Mouse (Mus musculus) heart, adult 9 months (tissue): ENCODE data around the gene Rfc5.

Experiments used
- DNase-seq, 2 experiments: peaks; one replicate each; pipeline ENCODE4 v3.0.0; 2022; ENCODE audit warnings: low spot score in 2 of 2

Rfc5 gene

DNA sequence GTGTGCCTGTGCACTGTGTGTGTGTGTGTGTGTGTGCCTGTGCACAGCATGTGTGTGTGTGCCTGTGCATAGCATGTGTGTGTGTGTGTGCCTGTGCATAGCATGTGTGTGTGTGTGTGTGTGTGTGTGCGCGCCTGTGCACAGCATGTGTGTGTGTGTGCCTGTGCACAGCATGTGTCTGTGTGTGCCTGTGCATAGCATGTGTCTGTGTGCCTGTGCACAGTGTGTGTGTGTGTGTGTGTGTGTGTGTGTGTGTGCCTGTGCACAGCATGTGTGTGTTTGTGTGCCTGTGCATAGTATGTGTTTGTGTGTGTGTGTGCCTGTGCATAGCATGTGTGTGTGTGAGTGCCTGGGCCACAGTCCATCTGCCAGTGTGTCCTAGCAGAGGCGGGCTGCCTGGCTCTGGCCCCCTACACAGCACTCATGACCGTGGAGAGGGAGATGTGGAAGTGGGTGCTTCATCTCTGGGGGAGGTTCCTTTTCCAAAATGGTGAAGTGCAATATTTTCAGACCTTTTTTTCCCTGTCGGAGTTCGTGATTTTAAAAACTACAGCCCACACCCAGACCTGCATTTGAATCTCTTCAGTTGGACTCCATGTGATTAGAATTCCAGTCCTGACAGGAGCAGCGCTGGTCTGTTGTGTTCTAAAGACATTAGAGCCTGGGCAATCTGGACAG lies 14.3 kb downstream of the Rfc5 start:
- DNase-seq, result no peak

DNA sequence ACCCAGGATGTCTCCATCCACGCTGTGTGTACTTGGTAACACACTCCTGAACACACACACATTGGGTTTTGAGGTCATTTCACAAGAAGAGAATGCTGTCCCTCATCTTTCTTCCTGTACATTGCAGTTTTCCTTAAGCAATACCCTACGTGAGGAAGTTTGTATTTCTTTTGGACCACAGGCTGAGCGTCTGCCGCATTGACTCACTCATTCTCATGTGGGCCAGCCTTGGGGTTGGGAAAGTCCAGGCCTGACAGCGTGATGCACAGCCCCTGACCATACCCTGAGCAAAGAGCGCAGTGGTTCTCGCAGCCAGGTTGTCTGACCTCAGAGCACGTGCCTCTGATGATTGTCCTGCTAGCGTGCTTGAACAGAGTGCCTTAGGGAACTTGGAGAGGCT lies 15.4 kb downstream of the Rfc5 start:
- no peak for DNase-seq

DNA sequence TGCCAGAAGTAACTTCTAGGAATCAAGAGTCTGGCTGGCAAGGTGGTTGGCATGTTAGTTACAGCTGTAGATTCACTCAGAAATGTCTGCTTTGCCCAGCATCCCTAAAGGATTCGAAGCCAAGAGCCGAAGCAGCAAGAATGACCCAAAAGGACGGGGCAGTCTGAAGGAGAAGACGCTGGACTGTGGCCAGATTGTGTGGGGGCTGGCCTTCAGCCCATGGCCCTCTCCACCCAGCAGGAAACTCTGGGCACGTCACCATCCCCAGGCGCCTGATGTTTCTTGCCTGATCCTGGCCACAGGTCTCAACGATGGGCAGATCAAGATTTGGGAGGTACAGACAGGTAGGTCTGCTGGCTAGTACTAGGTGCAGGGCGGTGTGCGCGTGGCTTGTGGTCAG lies 18.3 kb downstream of the Rfc5 start:
- DNase-seq, result no peak

DNA sequence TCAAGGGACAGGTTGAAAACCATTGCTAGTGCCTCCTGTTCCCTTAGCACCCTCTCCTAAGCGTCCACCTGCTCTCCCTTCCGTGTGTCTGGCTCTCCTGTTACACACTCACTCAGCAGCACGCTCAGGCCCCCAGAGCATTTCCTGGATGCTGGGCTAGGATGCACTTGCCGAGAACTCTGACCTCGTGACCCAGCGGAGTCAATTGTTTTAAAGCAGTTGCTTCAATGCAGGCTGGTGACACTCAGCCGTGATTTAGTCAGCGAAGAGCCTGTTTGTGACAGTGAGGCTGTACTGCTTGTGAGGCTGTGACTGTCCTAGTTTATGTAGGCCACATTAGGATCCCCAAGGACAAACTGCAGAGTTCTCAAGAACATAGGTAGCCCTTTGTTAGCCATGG lies 21.6 kb downstream of the Rfc5 start:
- DNase-seq, result no peak

DNA sequence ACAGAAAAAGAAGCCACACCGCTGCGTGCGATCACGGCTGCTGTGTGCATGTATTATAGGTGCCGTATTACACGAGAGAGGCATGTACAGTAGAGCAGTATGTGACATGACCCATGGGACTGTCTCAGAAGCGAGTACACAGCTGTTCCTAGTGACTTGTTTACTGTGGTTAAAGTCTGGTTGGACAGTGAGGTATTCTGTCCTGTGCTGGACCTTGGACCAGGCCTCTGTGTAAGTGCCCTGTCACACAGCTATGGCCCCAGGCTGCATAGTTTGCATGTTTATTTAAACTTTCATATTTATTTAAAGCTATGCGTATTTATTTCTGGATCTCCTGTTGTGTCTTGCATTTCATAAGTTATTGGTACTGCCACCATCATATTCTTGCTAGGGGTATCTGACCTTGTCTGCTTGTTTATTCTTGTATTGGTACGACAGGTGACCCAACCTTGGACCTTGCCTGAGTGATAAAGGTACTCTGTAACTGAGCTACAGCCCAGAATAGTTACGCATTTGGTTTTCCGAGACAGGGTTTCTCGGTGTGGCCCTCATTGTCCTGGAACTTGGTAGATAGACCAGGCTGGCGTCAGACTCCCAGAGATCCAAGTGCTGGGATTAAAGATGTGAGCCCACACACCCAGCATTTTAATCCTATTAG lies 22.8 kb downstream of the Rfc5 start:
- DNase-seq, result no peak

DNA sequence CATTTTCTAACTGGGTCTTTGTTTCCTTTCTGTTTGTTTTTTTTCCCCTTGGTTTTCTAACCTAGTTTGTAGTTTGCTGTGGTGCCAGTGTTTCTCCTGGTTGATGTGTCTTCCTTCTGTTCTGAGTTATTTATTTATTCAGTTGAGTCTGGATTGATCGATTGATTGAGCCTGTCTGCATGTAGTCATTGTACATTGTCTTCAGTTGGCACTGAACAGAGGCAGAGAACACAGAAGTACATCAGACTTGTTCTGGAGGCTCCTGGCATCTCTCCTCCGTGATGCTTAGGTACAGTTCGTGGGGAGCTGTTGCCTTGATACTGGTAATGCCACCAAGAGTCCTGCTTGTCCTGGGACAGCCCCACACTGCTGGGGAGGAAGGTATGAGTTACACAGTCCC lies 24.0 kb downstream of the Rfc5 start:
- no peak for DNase-seq

DNA sequence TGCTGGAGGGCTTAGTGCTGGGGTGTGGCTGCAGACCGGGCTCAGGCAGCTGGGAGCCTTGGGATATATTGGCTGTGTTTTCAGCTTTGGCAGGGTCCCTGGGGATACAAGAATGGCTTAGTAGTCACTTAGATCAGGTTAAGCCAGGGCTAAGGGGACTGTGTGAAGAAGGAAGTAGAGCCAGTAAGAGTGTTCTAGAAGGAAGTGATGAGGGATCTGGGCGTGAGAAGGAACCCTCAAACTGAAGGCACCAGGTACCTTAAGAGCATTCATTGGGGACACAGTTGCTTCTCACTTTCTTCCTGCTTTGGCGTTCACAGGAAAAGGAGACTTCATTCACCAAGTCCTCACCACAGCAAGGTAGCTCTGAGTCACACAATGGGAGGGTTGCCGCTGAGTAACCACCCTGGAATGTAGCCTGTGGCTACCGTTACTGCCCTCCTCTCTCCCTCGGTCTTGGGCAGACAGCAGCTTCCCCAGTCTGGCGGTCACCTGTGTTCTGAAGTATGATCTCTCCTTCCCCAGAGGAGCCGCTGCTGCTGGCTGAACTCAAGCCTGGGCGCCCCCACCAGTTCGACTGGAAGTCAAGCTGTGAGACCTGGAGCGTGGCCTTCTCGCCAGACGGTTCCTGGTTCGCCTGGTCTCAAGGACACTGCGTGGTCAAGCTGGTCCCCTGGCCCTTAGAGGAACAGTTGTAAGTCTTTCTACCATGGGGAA lies 25.6 kb downstream of the Rfc5 start:
- DNase-seq, result peak; percentile 11 to 29

DNA sequence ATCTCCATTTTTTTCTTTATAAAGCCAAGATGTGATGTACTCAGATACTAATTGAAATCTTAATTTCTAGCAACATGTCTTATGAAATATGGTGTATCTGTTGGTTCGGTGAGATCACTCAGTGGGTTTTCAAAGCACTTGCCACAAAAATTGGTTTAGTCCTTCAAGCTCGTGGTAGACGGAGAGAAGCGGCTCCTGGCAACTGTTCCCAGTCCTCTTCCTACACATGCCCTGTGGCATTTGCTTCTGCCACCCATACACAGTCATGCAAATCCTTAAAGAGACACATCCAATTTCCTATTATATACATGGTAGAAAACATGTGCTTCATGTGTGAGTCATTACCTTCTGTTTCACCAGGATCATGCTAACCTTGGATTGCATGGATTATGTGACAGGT lies 27.3 kb downstream of the Rfc5 start:
- DNase-seq, result no peak

DNA sequence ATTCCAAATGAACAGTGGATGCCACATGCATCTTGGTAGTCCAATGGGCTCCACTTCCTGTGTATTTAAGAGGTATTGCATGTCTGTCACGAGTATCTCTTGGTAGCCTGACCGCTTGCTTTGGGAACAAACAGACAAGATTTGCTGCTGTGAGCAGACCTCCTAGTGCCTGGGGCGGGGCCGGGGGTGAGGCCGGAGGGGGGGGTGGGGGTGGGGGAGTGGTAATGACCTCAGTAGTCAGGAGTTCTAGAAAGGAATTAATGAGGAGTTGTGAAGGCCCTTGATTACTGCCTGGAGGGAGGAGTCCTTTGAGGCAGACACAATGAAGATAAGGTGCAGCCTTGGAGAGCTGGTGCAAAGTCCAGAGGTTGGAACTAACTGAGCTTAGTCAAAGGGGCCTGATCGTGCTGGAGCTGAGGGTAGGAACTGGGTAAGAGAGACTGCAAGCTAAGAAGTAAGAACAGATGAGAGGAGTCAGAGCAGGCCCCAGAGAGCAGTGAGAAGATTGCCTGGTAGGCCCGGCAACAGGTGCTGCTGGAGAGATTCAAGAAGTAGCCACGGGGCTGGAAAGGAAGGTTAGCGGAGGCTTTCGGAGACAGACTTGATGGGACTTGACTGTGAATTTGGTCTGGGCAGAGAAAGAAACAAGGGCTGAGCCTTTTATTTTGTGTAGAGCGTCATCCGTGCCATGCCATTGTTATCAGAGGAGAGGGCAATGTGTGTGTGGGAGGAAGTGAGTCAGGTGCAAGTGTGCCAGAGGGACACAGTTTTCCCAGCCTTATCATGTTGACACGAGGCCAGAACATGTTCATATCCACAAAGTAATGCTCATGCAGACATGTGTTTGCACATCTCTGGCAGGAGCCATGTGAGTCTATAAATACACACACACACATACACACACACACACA lies 28.0 kb downstream of the Rfc5 start:
- peak in 1 of 2 experiments; percentile 5 for DNase-seq

DNA sequence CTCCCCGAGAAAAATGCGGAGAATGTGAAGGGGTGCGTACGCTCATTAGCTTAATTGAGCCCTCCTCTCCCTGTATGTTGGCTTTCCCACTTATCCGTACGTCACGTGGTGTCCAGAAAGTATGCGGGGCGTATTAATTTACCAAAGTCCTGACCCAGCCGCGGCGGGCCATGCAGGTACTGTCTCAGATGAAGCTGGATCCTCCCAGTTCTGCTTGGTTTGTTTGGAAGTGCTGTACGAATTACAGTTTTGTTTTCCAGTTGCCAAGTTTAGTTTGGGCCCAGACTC lies 28.7 kb downstream of the Rfc5 start:
- DNase-seq, result no peak

DNA sequence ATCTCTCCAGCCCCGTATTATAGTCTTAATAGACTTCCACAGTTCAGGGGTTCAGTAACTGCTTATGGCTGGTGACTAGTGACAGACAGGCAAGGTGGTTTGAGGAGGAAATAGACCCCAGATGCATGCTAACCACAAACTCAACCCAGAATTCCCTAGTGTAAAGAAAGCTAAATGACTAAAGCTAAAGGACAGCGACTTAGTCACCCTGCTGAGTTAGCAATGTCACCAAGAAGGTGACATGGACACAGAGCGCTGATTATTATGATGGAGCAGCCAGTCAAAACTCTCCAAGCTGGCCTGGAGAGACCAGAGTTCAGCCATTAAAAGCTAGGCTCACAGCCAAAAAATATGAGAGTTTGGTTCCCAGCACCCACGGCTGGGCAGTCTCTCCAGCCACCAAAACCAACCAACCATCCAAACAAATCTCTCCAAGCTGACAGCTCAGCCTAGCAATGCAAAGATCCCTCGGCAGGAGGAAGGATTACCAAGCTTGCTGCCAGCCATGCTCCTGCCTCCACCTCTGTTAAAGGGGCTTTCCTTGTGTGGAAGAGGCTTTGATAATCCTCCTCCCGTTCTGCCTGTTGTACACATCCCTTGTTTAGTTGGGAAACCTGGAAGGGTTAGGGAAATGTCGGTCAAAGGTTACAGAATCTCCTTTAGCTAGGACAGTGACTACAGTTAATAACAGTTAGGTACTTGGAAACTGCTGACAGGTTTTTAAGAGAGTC lies 29.2 kb downstream of the Rfc5 start:
- peak in 1 of 2 experiments; percentile 14 for DNase-seq

DNA sequence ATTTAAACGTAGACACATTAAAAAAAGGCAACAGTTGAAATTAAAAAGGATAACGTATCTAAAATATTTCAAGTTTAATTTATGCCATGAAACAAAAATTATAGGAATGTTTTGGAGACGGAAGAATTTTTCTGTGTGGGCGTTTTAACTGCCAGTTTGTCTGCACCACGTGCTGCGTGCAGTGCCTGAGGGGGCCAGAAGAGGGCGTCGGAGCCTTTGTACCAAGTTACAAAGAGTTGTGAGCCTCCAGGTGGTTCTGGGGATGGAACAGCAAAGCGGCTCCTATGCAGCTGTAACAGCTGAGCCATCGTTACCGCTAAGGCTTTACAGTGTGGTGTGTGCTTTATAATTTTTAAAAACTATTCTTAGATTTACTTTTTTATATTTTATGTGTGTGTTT lies 30.1 kb downstream of the Rfc5 start:
- DNase-seq, result peak in 1 of 2 experiments; percentile 13

DNA sequence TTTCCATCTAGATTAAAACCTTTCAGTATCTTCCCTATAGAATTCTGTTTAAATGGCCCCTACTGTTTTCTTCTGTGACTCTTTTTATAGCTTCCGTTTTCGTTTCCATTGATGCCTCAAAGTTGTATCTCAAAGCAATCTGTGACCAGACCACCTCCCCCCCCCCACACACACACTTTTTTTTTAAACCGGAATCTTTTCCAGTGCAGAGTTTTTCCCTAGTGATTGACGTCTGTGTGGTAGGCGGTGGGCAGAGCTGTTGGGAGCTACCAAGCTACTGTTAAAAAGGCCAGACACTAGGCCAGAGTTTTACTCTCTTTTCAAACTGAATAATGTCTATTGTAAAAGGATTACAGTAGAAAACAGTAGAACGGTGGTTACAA lies 30.6 kb downstream of the Rfc5 start:
- no peak for DNase-seq

DNA sequence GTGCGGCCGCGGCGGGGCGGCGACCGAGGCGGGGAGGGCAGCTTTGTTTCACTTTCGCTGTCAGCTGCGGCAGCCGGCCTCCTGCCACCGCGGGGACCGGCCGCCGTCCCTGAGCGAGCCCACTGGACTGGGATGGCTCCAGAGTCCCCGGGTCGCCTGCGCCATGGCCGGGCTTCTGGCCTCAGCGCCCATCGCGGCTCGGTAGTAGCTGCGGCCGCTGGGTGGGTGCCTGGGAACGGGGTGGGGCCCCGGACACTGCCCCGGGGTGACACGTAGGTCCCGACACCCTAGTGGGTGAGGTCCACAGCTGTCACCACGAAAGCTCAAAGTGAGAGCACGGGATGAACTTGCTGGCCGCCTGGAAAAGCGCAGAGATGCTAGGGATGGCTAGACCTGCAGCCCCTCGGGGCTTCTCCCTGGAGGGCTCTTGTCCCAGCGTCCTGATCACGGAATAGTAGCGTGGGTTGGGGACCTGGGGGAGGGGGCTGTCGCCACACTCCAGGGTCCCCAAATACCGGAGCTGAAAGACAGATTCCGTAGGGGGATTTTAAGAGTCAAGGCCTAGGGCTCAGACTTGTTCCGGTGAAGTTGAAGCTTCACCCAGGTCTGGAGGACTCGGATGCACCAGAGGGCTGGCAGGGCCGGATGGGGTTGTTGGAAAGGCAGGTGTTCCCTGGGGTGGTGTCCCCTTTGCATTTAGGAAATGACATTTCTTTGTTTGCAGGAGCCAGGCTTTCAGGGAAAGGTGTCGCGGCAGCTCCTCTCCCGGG lies 31.2 kb downstream of the Rfc5 start:
- DNase-seq, result peak; percentile 60 to 78

DNA sequence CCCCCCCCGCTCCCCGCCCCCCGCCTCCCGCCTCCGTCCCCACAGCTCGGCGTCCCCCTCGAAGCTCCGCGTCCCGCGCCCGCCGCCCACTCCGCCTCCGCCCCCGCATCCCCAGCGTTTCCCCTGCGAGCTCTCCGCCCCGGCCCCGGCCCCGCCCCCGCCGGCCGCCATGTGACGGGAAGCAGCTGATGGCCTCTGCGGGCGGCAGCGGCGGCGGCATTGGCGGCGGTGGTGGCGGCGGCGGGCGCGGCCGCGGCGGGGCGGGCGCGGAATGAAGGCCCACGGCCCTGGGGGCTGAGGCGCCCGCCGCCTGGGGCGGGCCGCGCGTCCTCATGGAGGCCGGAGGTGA lies 31.7 kb downstream of the Rfc5 start, which contains the start of gene Wsb2:
TSS of gene Wsb2 (plus strand) at position 176 of the 349 bp plus-strand sequence.
- DNase-seq, result peak; percentile 77 to 80

DNA sequence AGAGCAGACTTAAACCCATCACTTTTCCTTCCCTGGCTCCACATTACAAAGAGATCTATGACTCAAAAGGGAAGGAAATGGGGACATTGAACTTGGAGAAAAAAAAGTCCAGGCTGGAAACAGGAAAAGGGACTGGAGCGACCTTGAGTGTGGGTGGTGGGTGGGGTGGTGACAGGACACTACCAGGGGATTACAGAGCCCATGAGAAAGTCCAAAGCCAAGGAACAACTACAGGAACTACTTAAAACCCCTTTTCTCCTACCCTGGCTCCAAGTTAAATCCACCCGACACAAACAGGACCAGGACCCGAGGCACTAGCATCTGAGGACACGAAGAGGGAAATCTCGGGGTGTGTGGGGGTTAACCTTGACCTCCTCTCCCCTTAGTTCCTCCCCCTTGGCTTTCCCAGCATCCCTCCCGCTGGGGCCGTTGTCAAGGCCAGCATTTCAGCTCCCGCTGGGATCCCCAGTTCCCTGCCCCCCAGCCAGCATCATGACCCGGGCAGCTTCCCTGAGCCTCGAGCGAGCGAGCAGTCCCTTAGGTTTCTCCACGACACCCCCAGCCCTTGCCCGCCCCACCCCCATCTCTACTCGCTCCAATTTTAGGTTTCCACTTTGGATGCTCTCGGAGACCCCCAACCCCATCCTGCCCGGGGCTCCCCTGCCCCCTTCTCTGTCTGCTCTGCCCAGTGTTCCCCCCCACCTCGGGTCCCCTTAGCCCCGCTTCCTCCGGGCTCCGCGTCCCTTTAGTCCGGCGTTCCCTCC lies 32.3 kb downstream of the Rfc5 start:
- DNase-seq, result peak; percentile 64 to 75

DNA sequence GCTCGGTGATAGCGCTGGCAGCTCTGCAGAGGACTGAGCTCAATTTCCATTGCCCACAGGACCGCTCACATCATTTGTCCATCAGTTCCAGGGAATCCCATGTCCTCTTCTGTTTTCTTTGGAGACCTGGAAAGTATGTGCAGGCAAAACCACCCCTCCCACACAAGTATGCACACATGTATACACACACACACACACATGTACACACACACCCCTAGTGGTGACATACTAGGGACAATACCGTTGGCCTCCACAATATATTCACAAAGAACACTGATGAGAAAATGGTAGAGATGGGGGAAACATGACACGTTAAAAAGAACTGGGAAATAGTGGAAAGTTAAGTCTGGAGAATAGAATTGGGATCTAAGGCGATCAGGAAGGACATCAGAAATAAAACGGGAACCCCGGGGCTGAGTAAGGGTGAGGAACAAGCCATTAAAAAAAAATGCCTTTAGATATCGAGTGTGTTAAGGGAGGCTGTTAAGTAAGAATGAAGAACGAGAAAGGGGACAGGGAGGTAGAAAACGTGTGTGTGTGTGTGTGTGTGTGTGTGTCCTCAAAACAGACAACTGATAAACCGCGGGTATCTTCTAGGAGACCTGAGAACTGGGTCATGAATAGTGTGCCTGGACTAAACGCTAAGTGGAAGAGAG lies 33.1 kb downstream of the Rfc5 start:
- DNase-seq, result no peak

DNA sequence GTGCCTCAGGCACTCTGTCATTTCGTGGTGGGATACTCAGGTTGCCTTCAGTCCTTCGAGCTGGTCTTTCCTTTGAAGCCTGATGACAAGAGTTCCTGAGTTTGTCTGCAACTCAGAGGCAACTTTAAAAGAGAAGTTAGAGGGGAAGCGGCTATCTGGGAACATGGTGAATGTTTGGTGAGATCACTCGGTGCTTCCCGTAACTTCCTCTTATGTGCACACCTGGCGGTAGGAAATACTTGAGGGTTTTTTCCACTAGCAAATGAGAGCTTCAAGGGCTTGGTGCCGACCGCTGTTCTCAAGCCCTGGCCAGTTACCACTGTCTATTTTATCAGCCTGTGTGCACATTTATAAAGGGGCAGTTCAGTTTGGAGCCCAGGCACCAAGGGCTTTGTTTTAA lies 34.7 kb downstream of the Rfc5 start:
- no peak for DNase-seq

DNA sequence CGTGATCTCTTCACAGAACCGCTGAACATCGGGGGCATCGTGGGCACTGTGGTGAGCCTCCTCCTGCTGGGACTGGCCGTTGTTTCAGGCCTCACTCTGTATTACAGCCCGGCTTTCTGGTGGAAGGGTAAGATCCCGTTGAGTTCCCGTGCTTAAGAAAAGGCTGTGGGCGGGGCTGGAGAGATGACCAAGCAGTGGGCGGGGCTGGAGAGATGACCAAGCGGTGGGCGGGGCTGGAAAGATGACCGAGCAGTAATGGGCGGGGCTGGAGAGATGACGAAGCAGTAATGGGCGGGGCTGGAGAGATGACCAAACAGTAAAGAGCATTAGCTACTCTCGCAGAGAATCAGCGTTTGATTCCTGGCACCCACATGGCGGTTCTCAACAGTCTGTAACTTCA lies 40.6 kb downstream of the Rfc5 start:
- peak in 1 of 2 experiments; percentile 17 for DNase-seq

DNA sequence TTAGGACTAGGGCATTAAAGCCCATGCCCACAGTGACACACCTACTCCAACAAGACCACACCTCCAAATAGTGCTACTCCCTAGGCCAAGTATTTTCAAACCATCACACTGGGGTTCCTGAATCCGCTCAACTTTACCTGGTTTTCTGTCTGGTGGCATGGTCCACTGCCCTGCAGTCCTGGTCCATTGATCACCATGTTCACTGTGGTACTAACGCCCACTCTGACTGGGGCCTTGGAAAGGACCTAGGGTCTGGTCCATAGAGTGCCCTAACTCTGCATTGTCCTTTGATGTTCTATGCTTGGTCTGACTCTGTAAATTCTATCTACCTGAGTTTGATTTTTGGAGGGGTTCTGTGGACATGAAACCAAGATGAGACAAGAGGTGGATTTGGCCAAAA lies 41.0 kb downstream of the Rfc5 start:
- DNase-seq, result no peak
